Mouse (Mus musculus) CD4-positive, CD25-positive, alpha-beta regulatory T cell, adult 2 months (primary cell): Measurements from ENCODE around the gene Ppfibp1.

Experiments used
- DNase-seq: peaks from one replicate; pipeline ENCODE4 v3.0.0-alpha.2; 2012; ENCODE audit warnings: low read depth, low spot score

Gene Ppfibp1

GRCm38 (mm10) chr6:147032303-147032925, 144.1 kb downstream of the Ppfibp1 start, which contains the start of gene Rep15:
Rep15 (plus strand) TSS chr6:147032584.
- DNase-seq, result no peak

- peak; percentile 91 for DNase-seq
These were observed 154.3 kb downstream of the Ppfibp1 start, which contains the start of gene Mrps35 for GRCm38 (mm10) chr6:147042291-147043290. Mrps35 (plus strand) TSS chr6:147042764.

- no peak for DNase-seq
These were observed 155.3 kb downstream of the Ppfibp1 start for GRCm38 (mm10) chr6:147043633-147044032.

GRCm38 (mm10) chr6:147049239-147049805, 161.0 kb downstream of the Ppfibp1 start:
- no peak for DNase-seq

GRCm38 (mm10) chr6:147051666-147052065, 163.4 kb downstream of the Ppfibp1 start:
- no peak for DNase-seq

- DNase-seq, result no peak
These were observed 164.2 kb downstream of the Ppfibp1 start for GRCm38 (mm10) chr6:147052440-147052839.

GRCm38 (mm10) chr6:147053785-147054646, 165.7 kb downstream of the Ppfibp1 start:
- no peak for DNase-seq

- no peak for DNase-seq
These were observed 167.2 kb downstream of the Ppfibp1 start for GRCm38 (mm10) chr6:147055374-147055977.

GRCm38 (mm10) chr6:147059326-147059725, 171.0 kb downstream of the Ppfibp1 start:
- DNase-seq, result no peak

- DNase-seq, result no peak
These were observed 173.3 kb downstream of the Ppfibp1 start for GRCm38 (mm10) chr6:147061630-147062029.

- no peak for DNase-seq
These were observed 173.7 kb downstream of the Ppfibp1 start for GRCm38 (mm10) chr6:147062034-147062433.

- no peak for DNase-seq
These were observed 174.4 kb downstream of the Ppfibp1 start for GRCm38 (mm10) chr6:147062694-147063093.

GRCm38 (mm10) chr6:147064226-147064943, 176.1 kb downstream of the Ppfibp1 start:
- DNase-seq, result no peak

GRCm38 (mm10) chr6:147064944-147065261, 176.6 kb downstream of the Ppfibp1 start:
- DNase-seq, result no peak

- DNase-seq, result no peak
These were observed 187.6 kb downstream of the Ppfibp1 start for GRCm38 (mm10) chr6:147075808-147076387.

- DNase-seq, result no peak
These were observed 188.6 kb downstream of the Ppfibp1 start for GRCm38 (mm10) chr6:147076878-147077277.

- DNase-seq, result no peak
These were observed 191.6 kb downstream of the Ppfibp1 start for GRCm38 (mm10) chr6:147079919-147080318.
